Mouse (Mus musculus) midbrain, embryonic 11.5 days (tissue): Measurements from ENCODE around the gene Plekhh1. TPM values are rescaled to one million over a fixed set of nuclear protein-coding genes. Genes with fewer than 3 reads are reported as not detected.

Experiments
- ATAC-seq: fragments of 200-750 bp; cut with Nextera tagmentation; 2 replicates; pipeline ENCODE4 v1.8.0; 2017; ENCODE audit warnings: moderate TSS enrichment, moderate library complexity; ENCODE audit not compliant: low FRiP score
- DNase-seq: peaks from one replicate; pipeline ENCODE4 v3.0.0; 2015; ENCODE audit warnings: low spot score; ENCODE audit errors: missing footprints
- H3K27ac ChIP-seq: fragments of 300-500 bp; sonication (generic); 2 replicates; pipeline ENCODE4 v1.5.1; 2014; ENCODE audit warnings: low read depth, low read length
- H3K27me3 ChIP-seq: fragments of 300-500 bp; sonication (generic); 2 replicates; pipeline ENCODE4 v1.6.1; 2014; ENCODE audit warnings: mild to moderate bottlenecking, low read length, moderate library complexity, mixed read lengths; ENCODE audit not compliant: control insufficient read depth, insufficient read depth
- H3K36me3 ChIP-seq: fragments of 300-500 bp; sonication (generic); 2 replicates; pipeline ENCODE4 v1.6.1; 2014; ENCODE audit warnings: mild to moderate bottlenecking, low read length, moderate library complexity, mixed read lengths; ENCODE audit not compliant: control insufficient read depth, insufficient read depth
- H3K4me1 ChIP-seq: fragments of 300-500 bp; sonication (generic); 2 replicates; pipeline ENCODE4 v1.6.1; 2014; ENCODE audit warnings: low read length; ENCODE audit not compliant: control insufficient read depth, insufficient read depth
- H3K4me2 ChIP-seq: fragments of 300-500 bp; sonication (generic); 2 replicates; pipeline ENCODE4 v1.6.1; 2014; ENCODE audit warnings: mild to moderate bottlenecking, moderate library complexity
- H3K4me3 ChIP-seq: fragments of 300-500 bp; sonication (generic); 2 replicates; pipeline ENCODE4 v1.5.1; 2014; ENCODE audit warnings: low read depth, low read length
- H3K9ac ChIP-seq: fragments of 300-500 bp; sonication (generic); 2 replicates; pipeline ENCODE4 v1.6.1; 2014; ENCODE audit warnings: low read length
- H3K9me3 ChIP-seq: fragments of 300-500 bp; sonication (generic); 2 replicates; pipeline ENCODE4 v1.6.1; 2016; ENCODE audit warnings: low read length; ENCODE audit not compliant: control insufficient read depth
- WGBS: fragments of 180-500 bp; shearing (Covaris S2); extraction: QIAGEN DNeasy Blood & Tissue Kit; methylation state at CpG from one replicate; pipeline ENCODE4 v1.1.7; 2014; 5-methylcytosine and 5-hydroxymethylcytosine counted together
- polyA plus RNA-seq: library from polyadenylated mRNA; unstranded; fragments of >200 nt; fragmentation: Nextera tagmentation; extraction: Ambion mirVana; gene quantifications from 2 replicates; pipeline ENCODE4 v1.2.1, GENCODE M21; 2014

Gene Plekhh1
- polyA plus RNA-seq, 1 experiment from 2014 or later: 6.4 TPM

DNA sequence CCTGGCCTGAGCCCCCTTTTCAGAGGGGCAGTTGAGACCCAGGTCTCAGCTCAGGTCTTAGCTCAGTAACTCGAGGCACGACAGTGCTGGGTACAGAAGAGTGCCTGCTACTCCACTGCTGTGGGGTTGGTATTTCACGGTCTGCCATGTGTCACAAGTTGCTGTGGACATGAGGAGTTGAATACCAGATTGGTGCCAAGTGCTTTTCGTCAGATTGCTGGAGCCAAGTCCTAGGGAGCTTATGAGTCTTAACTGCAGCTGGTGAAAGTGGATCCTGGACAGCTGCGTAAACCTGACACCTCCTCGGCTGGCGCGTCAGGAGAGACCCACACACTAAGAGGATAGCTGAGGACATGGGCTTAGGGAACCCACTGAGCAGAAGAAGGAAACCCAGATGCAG is 15.7 kb downstream of the Plekhh1 start:
- WGBS: 84% methylated on average over 8 of the region's 8 CpGs
- H3K9ac ChIP-seq: no peak overlapping the region
- H3K4me3 ChIP-seq: no peak overlapping the region
- no peak for DNase-seq
- H3K27me3 ChIP-seq: no peaks in the 10 kb centered on the region
- no peaks in the 10 kb centered on the region for H3K4me1 ChIP-seq
- no peak overlapping the region for H3K4me2 ChIP-seq
- ATAC-seq: no peak
- H3K27ac ChIP-seq: no peak overlapping the region
- H3K9me3 ChIP-seq: no peaks in the 10 kb centered on the region
- H3K36me3 ChIP-seq: no peaks in the 10 kb centered on the region

GRCm38 (mm10) chr12:79046171-79046570 is 17.2 kb downstream of the Plekhh1 start:
- Histone ChIP-seq H3K36me3 (no peaks in the 10 kb centered on the region), H3K27ac (no peak overlapping the region)
- 84% methylated on average over 6 of the region's 6 CpGs for WGBS

DNA sequence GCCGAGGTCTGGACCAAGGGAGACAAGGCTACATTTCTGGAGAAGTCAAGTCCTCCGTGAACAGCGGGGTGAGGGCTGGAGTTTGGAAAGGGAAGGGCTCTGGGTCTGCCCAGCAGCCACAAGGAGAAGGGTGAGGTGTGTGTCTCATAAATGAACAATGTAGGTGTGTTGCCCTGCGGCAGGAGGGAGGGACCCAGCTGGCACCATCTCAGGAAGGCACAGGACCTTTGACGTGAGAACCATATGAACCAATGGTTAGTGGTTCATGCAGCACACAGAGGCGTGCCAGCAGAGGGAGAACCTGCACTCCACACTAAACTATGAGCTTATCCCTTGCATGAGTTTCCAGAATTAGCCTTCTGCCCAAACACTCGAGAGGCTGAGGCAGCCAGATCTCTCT is 18.2 kb downstream of the Plekhh1 start:
- no peak overlapping the region for H3K27ac ChIP-seq
- no peak overlapping the region for H3K4me3 ChIP-seq
- no peaks in the 10 kb centered on the region for H3K36me3 ChIP-seq
- ATAC-seq (no peak), DNase-seq (no peak)
- no peak overlapping the region for H3K9ac ChIP-seq
- 90% methylated on average over 7 of the region's 7 CpGs for WGBS
- H3K4me2 ChIP-seq: no peak overlapping the region
- no peaks in the 10 kb centered on the region for H3K27me3 ChIP-seq
- no peaks in the 10 kb centered on the region for H3K4me1 ChIP-seq
- H3K9me3 ChIP-seq: no peaks in the 10 kb centered on the region

More at GRCm38 (mm10) chr12:79046171-79046570, 17.2 kb downstream of the Plekhh1 start:
- Histone ChIP-seq H3K9me3 (no peaks in the 10 kb centered on the region), H3K4me1 (no peaks in the 10 kb centered on the region), H3K9ac (no peak overlapping the region), H3K4me2 (no peak overlapping the region), H3K4me3 (no peak overlapping the region), H3K27me3 (no peaks in the 10 kb centered on the region)
- ATAC-seq: no peak
- no peak for DNase-seq

- no peak for DNase-seq
- H3K4me2 ChIP-seq: no peak overlapping the region
- H3K4me1 ChIP-seq: no peaks in the 10 kb centered on the region
- H3K27ac ChIP-seq: no peak overlapping the region
- WGBS: 89% methylated on average over 1 of the region's 1 CpGs
- H3K4me3 ChIP-seq: no peak overlapping the region
- H3K36me3 ChIP-seq: no peaks in the 10 kb centered on the region; the same call in 1 of the 2 replicates
- no peaks in the 10 kb centered on the region for H3K27me3 ChIP-seq
- H3K9ac ChIP-seq: no peak overlapping the region
- ATAC-seq: no peak
- H3K9me3 ChIP-seq: no peaks in the 10 kb centered on the region
Observed at GRCm38 (mm10) chr12:79048898-79049297, 19.9 kb downstream of the Plekhh1 start.

- no peak overlapping the region for H3K9ac ChIP-seq
- H3K27ac ChIP-seq: no peak overlapping the region
- no peaks in the 10 kb centered on the region for H3K9me3 ChIP-seq
- ATAC-seq (no peak), DNase-seq (no peak)
- no peak overlapping the region for H3K4me3 ChIP-seq
- H3K36me3 ChIP-seq: no peaks in the 10 kb centered on the region; the same call in 1 of the 2 replicates
- no peak overlapping the region for H3K4me2 ChIP-seq
- H3K4me1 ChIP-seq: no peaks in the 10 kb centered on the region
- no peaks in the 10 kb centered on the region for H3K27me3 ChIP-seq
- WGBS: 75% methylated on average over 2 of the region's 2 CpGs
Observed at GRCm38 (mm10) chr12:79049807-79050206, 20.8 kb downstream of the Plekhh1 start.

GRCm38 (mm10) chr12:79050545-79051212 is 21.7 kb downstream of the Plekhh1 start:
- no peak overlapping the region for H3K27ac ChIP-seq
- DNase-seq (no peak), ATAC-seq (no peak)
- H3K9me3 ChIP-seq: no peaks in the 10 kb centered on the region
- no peaks in the 10 kb centered on the region for H3K4me1 ChIP-seq
- no peaks in the 10 kb centered on the region for H3K27me3 ChIP-seq
- no peaks in the 10 kb centered on the region; the same call in none of the 2 replicates for H3K36me3 ChIP-seq
- no peak overlapping the region for H3K4me3 ChIP-seq
- H3K9ac ChIP-seq: no peak overlapping the region
- no peak overlapping the region for H3K4me2 ChIP-seq
- WGBS: 84% methylated on average over 3 of the region's 3 CpGs

DNA sequence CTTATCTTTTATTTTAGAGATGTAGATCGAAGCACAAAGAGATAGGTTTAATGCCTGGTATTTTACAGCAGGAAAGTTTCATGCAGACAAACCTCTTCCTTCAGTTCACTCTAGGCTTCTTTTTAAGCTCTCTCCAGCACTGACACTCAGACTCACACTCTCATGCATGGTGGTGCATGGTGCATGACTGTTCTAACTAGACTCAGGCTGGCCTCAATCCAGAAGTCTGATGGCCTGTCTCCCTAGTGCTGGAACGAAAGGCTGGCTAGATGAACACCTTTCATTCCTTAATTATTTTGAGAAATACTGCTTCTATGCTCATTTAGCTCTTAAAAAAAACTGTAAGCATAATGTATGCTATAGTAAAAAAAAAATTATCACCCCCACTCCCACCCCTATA is 23.1 kb downstream of the Plekhh1 start:
- WGBS: 90% methylated on average over 2 of the region's 2 CpGs
- Histone ChIP-seq H3K27ac (no peak overlapping the region), H3K4me2 (no peak overlapping the region), H3K36me3 (no peaks in the 10 kb centered on the region; the same call in none of the 2 replicates), H3K9ac (no peak overlapping the region), H3K9me3 (no peaks in the 10 kb centered on the region), H3K4me1 (no peaks in the 10 kb centered on the region), H3K27me3 (no peaks in the 10 kb centered on the region), H3K4me3 (no peak overlapping the region)
- DNase-seq (no peak), ATAC-seq (no peak)

DNA sequence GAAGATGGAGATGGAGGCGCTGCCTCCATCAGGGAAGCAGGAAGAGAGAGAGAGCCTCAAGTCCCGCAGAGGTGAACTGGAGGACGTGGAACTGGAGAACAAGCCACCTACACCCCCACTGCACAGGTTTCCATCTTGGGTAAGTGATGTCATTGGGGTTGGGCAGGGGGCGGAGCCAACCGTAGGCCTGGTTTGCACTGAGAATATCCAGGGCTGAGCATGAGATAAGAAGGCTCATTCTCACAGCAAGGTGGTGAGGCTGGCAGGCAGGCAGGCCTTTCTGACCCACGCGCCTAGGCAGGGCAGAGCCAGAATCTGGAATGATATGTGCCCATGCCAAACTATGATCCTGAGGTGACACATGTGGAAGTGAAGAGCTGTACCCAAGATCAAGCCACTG is 26.3 kb downstream of the Plekhh1 start:
- Histone ChIP-seq H3K4me2 (no peak overlapping the region), H3K27ac (no peak overlapping the region), H3K9me3 (no peaks in the 10 kb centered on the region), H3K4me1 (no peaks in the 10 kb centered on the region), H3K4me3 (no peak overlapping the region), H3K36me3 (no peaks in the 10 kb centered on the region; the same call in none of the 2 replicates), H3K27me3 (no peaks in the 10 kb centered on the region), H3K9ac (no peak overlapping the region)
- DNase-seq (no peak), ATAC-seq (no peak)
- 94% methylated on average over 7 of the region's 7 CpGs for whole genome bisulfite sequencing

DNA sequence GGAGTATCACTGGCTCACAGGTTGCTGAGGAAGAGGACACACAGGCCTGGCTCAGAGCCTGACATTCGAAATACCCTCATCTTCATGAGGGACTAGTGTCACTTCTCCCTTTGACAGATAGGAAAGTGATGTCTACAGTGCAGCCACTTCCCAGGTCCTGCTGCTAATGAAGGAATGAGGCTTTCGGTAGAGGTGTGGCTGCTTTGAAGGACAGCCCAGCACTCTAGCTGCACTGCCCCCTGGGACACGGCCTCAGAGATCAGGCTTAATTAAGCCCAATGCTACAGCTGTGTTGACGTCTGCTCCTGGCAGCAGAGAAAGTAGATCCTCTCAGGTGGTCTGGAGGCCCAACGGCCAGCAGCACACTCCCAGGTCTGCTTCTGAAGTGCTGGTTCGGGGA is 30.6 kb downstream of the Plekhh1 start:
- H3K4me2 ChIP-seq: no peak overlapping the region
- DNase-seq: peak; percentile 65
- H3K27me3 ChIP-seq: no peaks in the 10 kb centered on the region
- H3K36me3 ChIP-seq: no peaks in the 10 kb centered on the region; the same call in 1 of the 2 replicates
- H3K9ac ChIP-seq: no peak overlapping the region
- ATAC-seq: no peak
- WGBS: 86% methylated on average over 6 of the region's 6 CpGs
- H3K27ac ChIP-seq: no peak overlapping the region
- H3K9me3 ChIP-seq: no peaks in the 10 kb centered on the region
- no peaks in the 10 kb centered on the region for H3K4me1 ChIP-seq
- no peak overlapping the region for H3K4me3 ChIP-seq
